Mouse (Mus musculus): ENCODE measurements at regions not wholly inside any gene's neighbourhood (a gene's known extent, or its start where the extent isn't known, plus 50 kb on each side); places are given as distances from the start of the nearest gene placed in this dataset.
A peak's percentile ranks its signal among the peaks of the same experiment; 100 is the strongest.

DNA sequence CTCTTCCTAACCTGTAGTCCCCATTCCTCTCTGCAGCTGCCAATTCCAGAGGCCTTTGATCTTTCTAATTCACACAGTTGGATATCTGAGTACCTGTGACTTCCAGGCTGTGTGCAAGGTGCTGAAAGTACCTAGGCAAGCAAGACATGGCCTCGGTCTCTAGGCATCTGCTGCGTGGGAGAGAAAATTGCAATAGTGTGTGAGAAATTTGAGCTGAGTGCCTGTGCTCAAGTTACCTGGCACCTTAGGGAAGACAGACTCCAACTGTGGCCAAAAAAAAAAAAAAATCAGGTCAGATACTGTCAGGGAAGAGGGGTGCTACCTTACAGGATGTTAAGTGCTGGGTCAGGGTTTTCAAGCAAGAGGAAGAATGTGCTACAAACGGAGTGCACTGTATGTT, 514.7 kb upstream of the Mgmt start:
- no peak for DNase-seq

DNA sequence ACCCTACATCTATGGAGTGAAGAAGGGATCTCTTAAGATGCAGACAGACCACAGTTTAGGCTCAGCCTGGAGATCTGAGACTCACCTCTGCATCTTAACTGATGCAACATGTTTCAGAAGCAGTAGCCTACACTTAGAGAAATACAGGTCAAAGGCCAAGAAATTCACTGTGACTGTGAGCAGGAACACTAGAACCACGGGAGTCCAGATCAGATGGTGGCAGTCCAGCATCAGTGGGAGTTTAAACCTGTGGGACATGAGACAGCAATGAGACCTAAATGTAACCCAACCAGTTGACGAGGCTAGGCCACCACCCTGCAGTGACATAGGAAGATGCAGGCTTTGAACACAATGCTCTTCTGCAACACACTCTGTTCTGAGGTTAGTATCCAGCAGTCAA, 511.1 kb upstream of the Mgmt start:
- no peak for DNase-seq

DNA sequence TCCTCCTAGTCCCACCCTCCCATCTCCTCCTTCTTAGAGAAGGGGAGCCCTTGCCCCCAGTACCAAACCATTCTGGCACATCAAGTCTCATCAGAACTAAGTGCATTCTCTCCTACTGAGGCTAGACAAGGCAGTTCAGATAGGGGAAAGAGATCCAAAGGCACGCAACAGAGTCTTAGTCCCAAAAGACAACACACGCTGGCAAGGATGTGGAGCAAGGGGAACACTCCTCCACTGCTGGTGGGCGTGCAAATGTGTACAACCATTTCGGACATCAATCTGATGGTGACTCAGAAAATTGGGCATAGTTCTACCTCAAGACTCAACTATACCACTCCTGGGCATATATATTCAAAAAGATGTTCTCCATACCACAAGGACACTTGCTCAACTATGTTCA, 506.7 kb upstream of the Mgmt start:
- DNase-seq, result no peak

- no peak for DNase-seq
These were observed 504.3 kb upstream of the Mgmt start for GRCm38 (mm10) chr7:136390066-136390465.

DNA sequence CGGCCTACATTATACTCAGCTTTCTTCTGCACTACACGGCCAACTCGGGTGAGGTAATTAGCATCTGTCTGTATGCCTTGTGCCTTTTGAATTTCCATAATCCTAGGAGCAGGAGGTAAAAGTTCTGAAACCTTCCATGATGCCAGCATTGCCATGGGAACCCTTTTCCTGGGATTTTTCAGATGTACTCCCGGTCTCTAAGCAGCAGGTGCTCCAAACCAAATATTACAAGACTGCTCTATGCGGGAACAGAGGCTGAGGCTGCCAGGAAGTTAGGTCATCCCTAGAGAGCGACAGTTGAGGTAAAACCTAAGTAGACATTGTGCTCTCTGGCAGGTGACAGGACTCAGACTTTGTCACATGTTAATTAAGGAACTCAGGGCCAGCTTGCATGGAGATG, 501.0 kb upstream of the Mgmt start:
- no peak for DNase-seq

- DNase-seq, result no peak
These were observed 498.6 kb upstream of the Mgmt start for GRCm38 (mm10) chr7:136395838-136396237.

DNA sequence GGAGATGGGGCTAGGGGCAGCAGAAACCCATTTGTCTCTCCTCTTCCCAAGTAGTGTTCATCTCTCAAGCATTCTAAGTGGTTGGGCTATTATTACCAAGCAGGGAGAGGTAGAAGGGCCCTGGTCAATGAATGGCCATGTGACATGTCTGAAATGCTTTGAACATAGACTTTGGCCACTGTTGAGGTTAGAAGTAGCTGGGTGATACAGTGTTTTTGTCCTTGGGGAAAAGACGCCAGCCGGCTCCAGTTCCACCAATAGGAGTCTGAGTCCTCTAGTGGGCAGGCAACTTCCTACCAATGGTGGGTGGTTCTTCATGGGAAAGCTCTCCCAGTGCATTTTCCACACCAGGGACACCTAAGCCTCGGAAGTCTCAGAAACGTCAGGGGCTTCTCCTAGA, 497.3 kb upstream of the Mgmt start:
- DNase-seq, result peak; percentile 14

DNA sequence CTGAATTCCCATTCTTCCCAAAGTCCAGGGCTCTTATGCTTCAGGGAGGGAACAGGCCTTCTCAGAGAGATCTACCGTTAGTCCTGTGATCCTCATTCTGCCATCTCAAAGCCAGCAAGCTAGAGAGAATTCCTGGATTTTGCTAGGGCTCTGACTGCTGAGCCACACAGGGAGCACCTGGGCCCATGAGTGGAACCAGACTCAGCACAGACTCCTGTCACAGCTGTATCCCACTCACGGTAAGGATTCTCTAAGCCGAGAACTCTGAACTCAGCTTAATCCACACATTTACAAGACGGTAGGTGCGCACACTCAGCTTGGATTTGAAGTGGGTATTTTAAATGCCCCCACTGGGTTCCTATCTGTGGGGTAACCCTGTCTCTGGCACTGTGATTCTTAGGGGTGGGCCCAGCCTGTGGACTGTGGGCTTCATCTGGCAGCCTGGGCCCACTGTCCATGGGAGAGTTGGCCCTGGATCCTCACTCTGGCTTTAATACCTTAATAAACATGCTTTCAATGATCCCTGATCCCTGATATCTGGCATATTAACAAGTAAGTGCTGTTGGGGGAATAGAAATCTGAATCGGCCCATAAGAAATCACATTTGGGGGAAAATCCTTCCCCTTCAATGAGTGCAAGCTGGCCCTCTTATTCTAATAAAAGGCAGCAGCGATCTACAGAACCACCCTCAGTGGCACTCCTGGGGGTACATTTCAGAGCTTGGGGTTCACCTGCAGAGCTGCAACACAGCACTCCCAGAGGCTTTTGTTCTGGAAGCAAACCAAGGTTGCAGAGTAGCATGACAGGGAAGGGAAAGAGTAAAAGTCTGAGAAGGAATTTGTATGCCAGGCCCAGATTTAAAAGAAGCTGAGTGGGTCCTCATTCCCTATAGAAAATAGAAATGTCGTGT, 491.5 kb upstream of the Mgmt start:
- DNase-seq, result no peak

DNA sequence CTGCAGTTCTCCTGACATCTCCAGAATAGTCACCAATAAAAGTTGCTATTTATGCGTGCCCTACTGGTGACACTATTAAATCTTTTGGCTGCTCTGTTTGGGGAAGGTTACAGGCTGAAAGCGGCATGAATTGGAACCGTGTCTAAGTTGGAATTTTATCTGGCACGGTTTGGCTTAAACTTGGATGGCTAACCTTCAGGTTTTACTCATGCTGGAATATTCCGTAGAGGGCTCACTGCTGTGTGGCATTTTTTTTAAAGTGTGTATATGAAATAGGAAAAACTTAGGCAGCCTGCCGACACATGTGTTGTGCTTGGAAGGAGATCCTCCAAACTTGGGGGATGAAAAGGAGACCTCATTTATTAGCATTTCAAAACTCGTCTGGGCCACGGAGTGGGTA, 489.0 kb upstream of the Mgmt start:
- DNase-seq, result peak; percentile 18

GRCm38 (mm10) chr7:136406258-136407100, 487.9 kb upstream of the Mgmt start:
- peak; percentile 69 for DNase-seq

DNA sequence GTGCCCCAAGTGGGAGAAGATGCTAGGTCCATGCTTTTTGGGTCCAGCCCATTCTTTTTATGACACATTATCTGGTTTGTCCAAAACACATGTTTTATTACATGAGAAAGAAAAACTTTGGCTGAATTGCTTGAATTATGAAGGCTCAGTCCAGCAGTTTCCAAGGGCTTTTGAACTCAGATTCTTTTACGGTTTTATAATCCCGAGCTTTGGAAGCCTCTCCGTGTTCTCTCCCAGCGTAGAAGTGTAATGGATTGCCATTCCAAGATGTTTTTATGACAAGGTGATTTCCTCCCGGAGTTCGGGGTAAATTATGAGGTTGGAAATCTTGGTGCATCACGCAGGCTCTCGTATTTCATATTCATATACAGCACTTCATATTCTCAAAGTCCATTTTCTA, 479.6 kb upstream of the Mgmt start:
- no peak for DNase-seq

GRCm38 (mm10) chr7:136417327-136417726, 477.1 kb upstream of the Mgmt start:
- no peak for DNase-seq

- DNase-seq, result peak; percentile 24
These were observed 470.4 kb upstream of the Mgmt start for GRCm38 (mm10) chr7:136423846-136424531.

- no peak for DNase-seq
These were observed 467.2 kb upstream of the Mgmt start for GRCm38 (mm10) chr7:136427164-136427563.

DNA sequence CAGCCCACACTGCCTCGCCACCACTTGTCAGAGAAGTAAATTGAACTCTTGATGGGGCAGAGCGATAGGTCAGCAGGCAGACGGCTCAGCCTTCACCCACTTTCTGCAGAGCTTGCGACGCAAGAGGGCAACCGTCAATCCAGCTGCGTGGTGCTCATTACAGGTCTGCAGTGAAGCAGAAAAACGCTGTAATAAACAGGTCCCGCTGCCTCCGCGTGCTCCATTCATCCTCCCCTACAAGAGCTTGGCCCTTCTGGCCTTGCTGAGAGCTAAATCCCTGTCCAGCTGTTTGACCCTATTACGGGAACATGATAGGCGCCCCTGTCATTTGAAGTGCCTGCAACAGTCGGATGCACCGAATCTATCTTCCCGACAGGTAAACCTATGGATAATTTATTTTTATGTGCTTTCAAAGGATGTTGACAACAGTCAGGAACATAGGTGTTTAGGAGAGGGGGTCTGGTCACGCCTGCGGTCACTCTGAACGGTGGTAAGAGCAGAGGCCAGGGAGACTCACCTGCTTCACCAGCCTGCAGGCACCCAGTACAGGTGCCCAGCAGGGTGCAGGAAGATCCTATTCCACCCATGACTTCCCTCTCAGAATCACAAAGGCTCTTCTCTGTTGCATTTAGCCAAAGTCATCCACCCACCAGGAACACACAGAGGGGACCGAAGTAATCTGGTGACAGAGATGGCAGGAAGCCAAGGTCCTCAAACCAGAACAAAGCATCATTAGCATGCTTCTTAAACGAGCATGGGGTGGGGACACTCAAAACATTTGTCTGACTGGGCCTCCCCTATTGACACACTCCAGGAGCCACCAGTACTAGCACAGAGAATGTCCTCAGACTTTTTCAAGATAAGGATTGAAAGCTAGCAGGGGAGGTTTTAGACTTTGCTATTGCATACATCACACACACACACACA, 464.1 kb upstream of the Mgmt start:
- no peak for DNase-seq

- no peak for DNase-seq
These were observed 460.7 kb upstream of the Mgmt start for GRCm38 (mm10) chr7:136433699-136434098.

DNA sequence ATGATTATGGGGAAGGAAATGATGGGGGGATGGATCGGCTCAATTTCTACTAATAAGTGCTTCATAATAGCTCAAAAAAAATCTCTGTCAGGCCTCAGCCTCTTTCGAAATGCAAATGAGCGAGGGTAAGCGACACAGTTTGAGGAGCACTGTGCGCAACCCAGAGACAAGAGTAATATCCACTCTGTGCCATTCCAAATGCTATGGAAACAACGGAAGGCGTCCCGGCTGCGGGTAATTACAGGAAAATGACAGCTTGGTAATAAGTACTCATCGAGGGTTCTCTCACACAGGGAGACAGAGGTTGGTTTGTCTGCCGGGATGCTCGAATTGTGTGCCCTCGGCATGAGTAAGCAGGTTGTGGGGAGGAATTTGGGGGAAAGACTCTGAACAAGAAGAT, 459.9 kb upstream of the Mgmt start:
- no peak for DNase-seq

DNA sequence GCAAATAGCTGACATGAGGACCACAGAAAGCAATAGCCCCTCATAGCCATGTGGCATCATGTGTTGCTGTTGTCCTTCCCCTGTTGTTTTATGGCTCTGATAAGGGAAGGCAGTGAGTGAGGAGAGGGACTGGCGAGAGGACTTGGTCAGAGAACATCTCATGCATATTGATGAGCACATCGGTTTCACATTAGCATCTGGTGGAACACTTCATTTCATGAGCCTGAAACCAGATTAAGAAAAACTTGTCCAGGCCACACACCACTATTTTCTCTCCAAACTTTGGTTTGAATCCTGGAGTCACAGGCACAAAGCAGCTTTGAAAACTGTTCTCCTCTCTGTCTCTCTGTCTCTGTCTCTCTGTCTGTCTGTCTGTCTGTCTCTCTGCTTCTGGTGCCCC, 451.0 kb upstream of the Mgmt start:
- DNase-seq, result no peak

- no peak for DNase-seq
These were observed 449.3 kb upstream of the Mgmt start for GRCm38 (mm10) chr7:136445091-136445490.

- no peak for DNase-seq
These were observed 445.1 kb upstream of the Mgmt start for GRCm38 (mm10) chr7:136449286-136449685.

DNA sequence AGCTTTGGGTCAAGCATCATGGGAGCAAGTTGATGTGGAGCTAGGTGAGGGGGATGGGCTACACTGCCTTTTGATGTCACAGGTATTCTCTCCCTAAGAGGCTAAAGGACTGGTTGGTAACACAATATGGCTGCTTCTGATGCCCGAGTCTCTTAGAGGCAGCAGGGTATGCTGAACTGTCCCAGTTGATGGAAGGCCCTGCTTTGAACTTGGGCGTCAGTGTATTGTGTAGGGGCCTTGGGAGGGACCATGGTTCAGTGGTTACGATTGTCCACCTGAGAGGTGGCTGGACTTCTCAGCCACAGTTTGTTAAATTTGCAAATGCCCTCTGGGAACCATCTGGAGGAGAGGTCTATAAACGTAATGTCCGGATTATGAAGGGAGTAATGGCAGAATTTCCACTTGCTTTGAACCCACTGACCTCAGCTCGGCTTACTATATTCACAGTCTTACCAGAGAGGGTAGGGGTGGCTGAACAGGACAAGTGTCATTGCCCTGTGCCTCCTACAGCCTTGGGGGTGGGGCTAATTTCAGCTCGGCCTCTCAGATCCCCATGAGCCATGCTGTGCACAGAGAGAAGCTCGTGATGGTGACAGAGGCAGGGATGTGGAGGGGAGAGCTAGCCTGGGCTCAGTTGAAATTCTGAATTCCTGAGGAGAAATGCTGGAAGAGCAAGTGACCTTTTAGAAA, 442.6 kb upstream of the Mgmt start:
- DNase-seq, result no peak

GRCm38 (mm10) chr7:136452561-136452960, 441.9 kb upstream of the Mgmt start:
- peak; percentile 41 for DNase-seq
